Mouse (Mus musculus) urinary bladder, adult 2 months (tissue): ENCODE results near the gene Zfp128. TPM values are rescaled to one million over a fixed set of nuclear protein-coding genes. Genes with fewer than 3 reads are reported as not detected.
"Not testable (repeated sequence)": the region's sequence is repeated elsewhere in the genome, so short reads cannot be mapped to it uniquely, and the experiment has no call there.

Experiments used
- DNase-seq: peaks from one replicate; pipeline ENCODE4 v3.0.0; 2022; ENCODE audit warnings: low spot score
- polyA plus RNA-seq: library from polyadenylated mRNA; depleted of rRNA; stranded (reverse); fragments of >200 nt; gene quantifications from 2 replicates; pipeline ENCODE4 v1.2.3, GENCODE M21; 2012; rRNA removed

The Zfp128 gene
- polyA plus RNA-seq, 1 experiment = 2.5 TPM

GRCm38 (mm10) chr7:12921705-12922465 lies 40.9 kb downstream of the Zfp128 start, which contains the start of gene Rps5:
Gene Rps5, plus strand, starts transcription at chr7:12922290.
- peak; percentile 93 for DNase-seq

- no peak for DNase-seq
These were observed 41.8 kb downstream of the Zfp128 start for GRCm38 (mm10) chr7:12922729-12923128.

GRCm38 (mm10) chr7:12926316-12926715 lies 45.3 kb downstream of the Zfp128 start:
- DNase-seq = no peak

- peak; percentile 57 for DNase-seq
These were observed 46.3 kb downstream of the Zfp128 start, which contains the start of gene Rnf225 for GRCm38 (mm10) chr7:12927191-12927680. Gene Rnf225, plus strand, starts transcription at chr7:12927416.

- peak; percentile 35 for DNase-seq
These were observed 47.0 kb downstream of the Zfp128 start for GRCm38 (mm10) chr7:12927693-12928589.

- no peak for DNase-seq
These were observed 52.7 kb downstream of the Zfp128 start for GRCm38 (mm10) chr7:12933615-12934140.

GRCm38 (mm10) chr7:12934808-12935207 lies 53.8 kb downstream of the Zfp128 start:
- DNase-seq = no peak

GRCm38 (mm10) chr7:12937254-12937803 lies 56.4 kb downstream of the Zfp128 start:
- DNase-seq = not testable (repeated sequence)

GRCm38 (mm10) chr7:12940599-12940998 lies 59.6 kb downstream of the Zfp128 start:
- DNase-seq = no peak

Other genes starting within 250 kb of the Zfp128 start
- gene Vmn2r54, start 240.9 kb upstream of the Zfp128 start, polyA plus RNA-seq = not detected in 2 replicates
- not detected in 2 replicates for gene Vmn2r55, start 196.2 kb upstream of the Zfp128 start, polyA plus RNA-seq
- not detected in 2 replicates for gene Vmn2r56, start 146.2 kb upstream of the Zfp128 start, polyA plus RNA-seq
- gene Zscan18, start 77.5 kb upstream of the Zfp128 start, polyA plus RNA-seq = 3.2 and 3.8 TPM in 2 replicates
- 12.3 and 13.9 TPM in 2 replicates for gene Zfp329, start 62.3 kb upstream of the Zfp128 start, polyA plus RNA-seq
- 21.9 and 22.2 TPM in 2 replicates for gene Zfp110, start 46.4 kb upstream of the Zfp128 start, polyA plus RNA-seq
- gene Zscan22, start 16.6 kb downstream of the Zfp128 start, polyA plus RNA-seq = 11.4 and 12.3 TPM in 2 replicates
- gene Rps5, start 41.1 kb downstream of the Zfp128 start, polyA plus RNA-seq = 2,520 and 2,810 TPM in 2 replicates
- 2.1 and 2.3 TPM in 2 replicates for gene Rnf225, start 46.2 kb downstream of the Zfp128 start, polyA plus RNA-seq
- 4.6 and 4.7 TPM in 2 replicates for gene Zfp324, start 84.7 kb downstream of the Zfp128 start, polyA plus RNA-seq
- gene Zfp446, start 96.7 kb downstream of the Zfp128 start, polyA plus RNA-seq = 6.3 and 6.9 TPM in 2 replicates
- gene Slc27a5, start 117.0 kb downstream of the Zfp128 start, polyA plus RNA-seq = 0.31 and 0.55 TPM in 2 replicates
- 186 and 190 TPM in 2 replicates for gene Trim28, start 117.9 kb downstream of the Zfp128 start, polyA plus RNA-seq
- 11.7 and 13.2 TPM in 2 replicates for gene Zbtb45, start 128.9 kb downstream of the Zfp128 start, polyA plus RNA-seq
- gene Chmp2a, start 153.6 kb downstream of the Zfp128 start, polyA plus RNA-seq = 240 and 257 TPM in 2 replicates
- gene Ube2m, start 157.1 kb downstream of the Zfp128 start, polyA plus RNA-seq = 164 and 172 TPM in 2 replicates
- gene Mzf1, start 173.6 kb downstream of the Zfp128 start, polyA plus RNA-seq = 1.2 and 1.3 TPM in 2 replicates
- not detected in 2 replicates for gene Vmn1r85, start 214.0 kb downstream of the Zfp128 start, polyA plus RNA-seq
- gene Vmn1r86, start 238.7 kb downstream of the Zfp128 start, polyA plus RNA-seq = not detected in 2 replicates